Comparison of ENCODE assay signal across 1 mouse cellular context in the genomic region with DNA sequence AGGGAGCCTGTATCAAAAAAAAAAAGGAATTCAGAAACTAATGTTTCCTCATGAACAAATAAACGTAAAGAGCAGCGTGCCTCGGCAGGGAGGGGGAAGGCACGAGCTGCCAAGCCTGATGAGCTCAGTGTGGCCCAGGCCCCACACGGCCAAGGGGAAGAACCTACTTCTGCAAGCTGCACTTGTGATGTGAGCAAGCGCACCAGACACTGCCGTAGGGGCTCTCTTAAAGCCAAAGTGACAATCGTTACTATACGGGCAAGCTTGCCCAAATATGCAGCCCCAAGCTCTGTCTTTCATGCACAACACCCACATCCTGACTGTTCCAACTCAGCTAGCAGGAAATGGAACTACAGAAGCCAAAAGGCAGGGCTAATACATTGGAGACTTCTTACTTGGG.
TF ChIP-seq lines count a peak whose summit lies in the region.

No protein-coding gene starts in this region.

TF ChIP-seq in CH12.LX, 34 proteins besides CTCF, POLR2A, EP300 and RAD21 (continued from another document):
- TF ChIP-seq E2F4 (IDR thresholded peaks at IDR 0.05; ENCODE audit: insufficient replicate concordance, low read depth, low read length) (no peak), PAX5 (IDR thresholded peaks at IDR 0.05; ENCODE audit: low read length) (no peak), TBP (conservative IDR thresholded peaks at IDR 0.05; ENCODE audit: low read depth, low read length) (0 out of 2 replicates have a peak, but pooled peaks have one; percentile 48), MYC (IDR thresholded peaks at IDR 0.05; ENCODE audit: low read depth, low read length) (no peak), ETS1 (conservative IDR thresholded peaks at IDR 0.05; ENCODE audit: low read depth, low read length) (no peak), USF1 (IDR thresholded peaks at IDR 0.05; ENCODE audit: low read depth, low read length) (no peak), BHLHE40 (IDR thresholded peaks at IDR 0.05; ENCODE audit: low read depth, low read length) (peak; percentile 79), SIN3A (IDR thresholded peaks at IDR 0.05; ENCODE audit: low read length) (no peak), USF2 (conservative IDR thresholded peaks at IDR 0.05; ENCODE audit: low read depth, low read length) (no peak)
